Mouse (Mus musculus) heart, adult 18-20 months (tissue): Measurements from ENCODE around the gene Dnph1. TPM values are rescaled to one million over a fixed set of nuclear protein-coding genes. Genes with fewer than 3 reads are reported as not detected.

Experiments used
- DNase-seq, 2 experiments: peaks; one replicate each; pipeline ENCODE4 v3.0.0; 2021 to 2022; ENCODE audit warnings: mixed read lengths in 1 of 2
- total RNA-seq, 2 experiments: library from RNA; stranded (reverse); gene quantifications; 2 replicates each; pipeline ENCODE4 v1.2.3; 2021

The Dnph1 gene
- total RNA-seq, 2 experiments from 2014 or later, result 1.2 to 1.5 TPM

DNA sequence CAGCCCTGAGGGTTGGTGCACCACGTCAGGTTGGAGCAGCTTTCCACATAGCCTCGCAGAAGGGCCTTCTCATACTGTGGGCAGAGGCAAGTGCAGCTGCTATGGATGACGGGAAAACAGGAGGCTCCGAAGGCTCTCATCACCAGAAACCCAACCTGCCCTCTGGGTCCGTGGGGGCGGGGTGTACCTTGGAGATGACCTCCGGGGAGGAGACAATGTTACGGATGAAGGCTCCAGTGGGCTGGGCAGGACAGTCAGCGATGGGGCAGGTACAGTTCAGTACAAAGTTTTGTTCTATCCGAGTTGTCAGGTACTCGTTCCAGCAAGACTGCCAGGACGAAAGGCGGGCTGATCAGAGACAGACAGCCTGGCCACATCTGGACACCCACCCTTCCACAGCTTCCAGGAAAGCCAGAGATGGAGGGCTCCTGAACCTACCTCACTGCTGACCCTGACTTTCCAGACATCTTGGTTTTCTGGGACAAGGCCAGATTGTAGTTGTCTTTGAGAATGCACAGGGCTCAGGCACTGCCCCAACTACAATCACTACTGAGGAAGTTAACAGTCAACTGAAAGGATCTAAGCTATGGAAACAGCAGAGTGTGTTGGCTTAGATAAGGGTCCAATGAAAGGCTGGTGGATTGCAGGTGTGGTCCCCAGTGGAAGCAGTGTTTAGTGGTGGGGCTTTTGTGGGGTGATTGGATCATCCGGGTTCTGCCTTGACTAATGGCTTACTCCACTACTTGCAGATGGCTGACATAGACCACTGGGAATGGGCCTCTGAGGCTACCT is 7.5 kb downstream of the Dnph1 start:
- DNase-seq, result no peak

DNA sequence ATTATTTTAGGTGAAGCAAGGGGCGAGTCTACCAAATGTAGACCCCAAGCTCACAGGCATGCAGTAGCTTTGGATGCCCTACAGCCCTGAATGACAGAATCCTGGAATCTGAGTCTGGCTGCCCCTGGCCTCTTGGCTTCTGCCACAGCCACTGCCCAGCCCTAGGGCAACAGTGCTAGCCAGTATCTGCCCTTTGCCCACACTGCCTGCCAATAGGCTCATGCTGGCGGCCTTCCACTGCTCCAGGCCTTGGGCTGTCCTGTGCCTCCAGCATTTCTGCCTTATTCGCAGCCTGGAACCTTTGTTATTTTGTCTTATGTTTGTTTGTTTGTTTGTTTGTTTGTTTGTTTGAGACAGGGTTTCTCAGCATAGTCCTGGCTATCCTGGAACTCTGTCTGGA is 9.1 kb downstream of the Dnph1 start:
- DNase-seq, result peak in 1 of 2 experiments; percentile 61

DNA sequence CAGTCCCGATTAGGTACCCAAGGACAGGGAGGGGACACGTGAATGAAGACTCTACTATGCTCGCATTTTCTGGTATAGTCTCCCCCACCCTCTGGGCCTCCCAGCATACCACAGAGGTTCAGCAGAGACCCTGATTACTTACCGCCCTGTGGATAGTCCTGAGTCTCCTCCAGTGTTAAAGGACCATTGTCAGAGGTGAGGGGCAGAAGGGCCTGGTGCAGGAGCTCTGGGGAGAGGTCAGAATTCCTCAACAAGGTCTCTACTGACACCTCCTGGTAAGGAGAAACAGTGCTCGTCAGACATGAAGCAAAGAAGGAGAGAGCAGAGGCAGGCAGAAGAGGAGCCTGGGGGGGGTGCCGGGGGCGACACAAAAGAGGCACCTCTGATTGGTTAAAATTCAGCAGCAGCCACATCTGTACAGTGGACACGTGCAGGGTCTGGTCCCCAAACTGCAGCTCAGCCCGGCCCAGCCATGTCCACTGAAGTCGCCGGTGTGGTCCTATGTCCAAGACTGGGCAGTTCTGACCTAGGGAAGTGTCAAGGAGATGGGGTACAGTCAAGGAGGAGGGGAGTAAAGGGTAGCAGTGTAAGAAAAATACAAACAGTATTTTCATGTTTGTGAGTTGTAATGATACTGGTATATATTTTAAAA is 14.7 kb downstream of the Dnph1 start:
- peak in 1 of 2 experiments; percentile 31 for DNase-seq

DNA sequence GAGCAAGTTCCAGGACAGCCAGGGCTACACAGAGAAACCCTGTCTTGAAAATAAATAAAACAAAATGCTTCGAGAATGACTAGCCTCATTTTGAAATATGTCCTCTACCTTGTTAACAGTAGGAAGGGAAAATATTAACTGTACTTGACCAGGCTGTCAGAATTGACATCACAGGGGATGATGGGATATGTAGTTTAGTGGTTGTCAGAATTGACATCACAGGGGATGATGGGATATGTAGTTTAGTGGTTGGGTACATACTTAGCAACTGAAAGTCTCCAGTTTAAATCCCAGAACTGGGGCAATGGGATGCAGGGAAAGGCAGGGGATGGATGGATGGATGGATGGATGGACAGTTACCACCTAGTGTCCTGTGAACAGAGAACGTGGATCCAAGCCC is 16.8 kb downstream of the Dnph1 start:
- DNase-seq, result no peak

DNA sequence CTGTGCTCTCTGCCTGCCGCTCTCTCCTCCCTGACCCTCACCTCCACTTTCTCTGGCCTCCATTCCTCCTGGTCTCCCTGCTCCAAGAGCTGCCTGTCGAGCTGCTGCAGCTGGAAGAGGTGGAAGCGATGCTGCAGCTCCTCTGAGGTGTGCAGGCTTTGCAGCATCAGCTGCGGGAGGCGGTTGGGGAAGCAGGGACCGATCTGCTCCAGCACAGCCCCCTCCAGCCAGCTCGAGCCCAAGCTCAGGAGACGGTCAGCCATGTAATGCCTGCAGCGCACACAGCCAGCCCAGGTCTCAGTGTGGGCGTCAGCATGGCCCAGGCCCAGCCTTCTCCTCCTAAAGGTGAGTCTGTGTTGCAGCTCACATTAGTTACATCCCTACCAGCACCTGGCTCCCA is 23.5 kb downstream of the Dnph1 start:
- no peak for DNase-seq

DNA sequence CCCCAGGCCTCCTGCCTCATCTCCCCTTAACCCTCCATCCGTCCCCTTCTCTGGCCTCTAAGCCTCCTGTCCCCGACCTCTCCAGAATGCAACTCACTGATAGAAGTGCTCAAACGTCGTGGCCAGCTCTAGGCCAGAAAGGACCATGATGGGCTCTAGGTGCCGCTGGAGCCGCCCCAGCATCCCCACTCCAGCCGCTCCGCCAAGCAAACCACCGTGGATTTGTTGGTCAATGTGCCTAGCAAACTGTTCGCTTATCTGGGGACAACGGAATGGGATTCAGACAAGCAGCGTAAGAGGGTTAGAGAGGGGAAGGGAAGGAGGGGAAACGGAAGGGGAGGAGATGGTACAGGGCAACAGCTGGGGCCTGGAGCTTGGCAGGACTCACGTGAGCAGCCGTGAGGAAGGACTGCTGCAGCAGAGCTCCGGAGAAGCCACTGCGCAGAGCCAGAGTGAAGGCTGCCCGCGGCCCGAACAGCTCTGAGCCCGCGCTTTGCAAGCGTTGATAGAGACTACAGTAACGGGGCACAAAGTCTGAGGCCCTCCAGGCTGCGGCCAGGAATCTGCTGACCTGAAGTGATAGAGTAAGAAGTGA is 24.0 kb downstream of the Dnph1 start:
- no peak for DNase-seq

DNA sequence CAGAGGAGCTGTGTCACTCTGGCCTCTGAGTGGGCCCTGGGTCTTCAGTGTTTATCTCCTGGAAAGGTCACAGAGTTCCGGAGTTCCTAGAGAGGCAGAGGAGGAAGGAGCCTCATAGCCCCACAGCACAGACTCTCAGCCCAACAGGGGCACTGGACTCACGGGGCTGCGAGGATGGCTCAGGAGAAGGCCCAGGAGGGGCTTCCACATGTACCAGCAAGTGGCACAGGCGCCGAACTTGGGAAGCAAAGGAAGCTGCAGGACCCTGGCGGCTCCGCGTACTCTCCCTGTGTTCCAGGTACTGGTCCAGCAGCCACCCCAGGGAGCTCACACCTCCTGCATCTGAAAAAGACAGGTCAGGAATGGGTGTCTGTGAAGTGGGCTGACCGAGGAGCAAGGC is 24.7 kb downstream of the Dnph1 start:
- DNase-seq, result no peak

DNA sequence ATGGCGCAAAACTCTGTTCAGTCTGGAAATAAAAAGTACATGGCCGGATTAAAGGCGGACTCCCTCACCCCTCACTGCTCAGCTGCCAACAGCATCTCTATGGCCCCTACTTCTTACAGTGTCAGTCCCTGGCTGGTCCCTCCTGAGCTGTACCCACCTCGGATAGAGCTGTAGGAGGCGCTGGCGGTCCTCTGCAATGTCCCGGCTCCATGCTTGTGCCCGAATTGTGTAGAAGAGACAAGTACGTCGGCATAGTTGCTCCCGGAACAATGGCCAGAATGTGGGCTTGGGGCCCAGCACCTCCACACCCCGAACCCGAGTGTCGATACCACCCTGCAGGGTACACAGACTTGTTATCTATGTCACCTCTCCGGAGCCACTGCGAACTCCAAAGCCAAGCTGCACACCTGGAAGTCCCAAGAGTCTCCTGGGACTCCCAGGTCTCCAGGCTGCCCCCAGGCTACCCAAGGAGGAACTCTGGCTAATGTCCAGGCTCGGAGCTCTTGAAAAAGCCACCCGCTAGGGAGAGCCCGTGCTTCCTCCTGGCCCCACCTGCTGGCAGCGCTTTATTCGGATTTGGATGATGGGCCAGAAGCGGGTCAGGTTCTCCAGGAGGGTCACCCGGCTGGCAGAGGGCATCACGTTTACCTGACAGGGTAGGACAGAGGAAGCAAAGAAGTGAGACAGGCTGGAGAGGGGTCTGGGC is 25.6 kb downstream of the Dnph1 start:
- DNase-seq, result no peak

DNA sequence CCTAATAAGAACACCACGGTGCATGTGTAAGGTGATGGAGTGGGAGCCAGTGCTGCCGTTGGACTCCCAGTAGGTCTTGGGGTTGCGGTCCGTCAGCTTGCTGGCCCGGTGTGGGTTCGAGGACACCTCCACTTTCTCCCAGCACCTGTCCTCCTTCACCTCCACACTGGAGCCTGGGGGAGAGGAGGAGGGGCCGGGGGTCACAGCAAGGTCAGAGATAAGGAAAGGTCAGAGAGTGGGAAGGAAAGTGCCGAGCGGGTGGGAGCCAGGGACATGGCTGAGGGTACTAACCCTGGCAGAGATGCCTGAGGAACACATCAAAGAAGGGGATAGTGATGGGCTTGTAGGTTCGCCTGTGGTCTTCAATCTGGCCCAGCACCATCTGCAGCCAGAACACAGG is 28.6 kb downstream of the Dnph1 start:
- DNase-seq, result no peak

DNA sequence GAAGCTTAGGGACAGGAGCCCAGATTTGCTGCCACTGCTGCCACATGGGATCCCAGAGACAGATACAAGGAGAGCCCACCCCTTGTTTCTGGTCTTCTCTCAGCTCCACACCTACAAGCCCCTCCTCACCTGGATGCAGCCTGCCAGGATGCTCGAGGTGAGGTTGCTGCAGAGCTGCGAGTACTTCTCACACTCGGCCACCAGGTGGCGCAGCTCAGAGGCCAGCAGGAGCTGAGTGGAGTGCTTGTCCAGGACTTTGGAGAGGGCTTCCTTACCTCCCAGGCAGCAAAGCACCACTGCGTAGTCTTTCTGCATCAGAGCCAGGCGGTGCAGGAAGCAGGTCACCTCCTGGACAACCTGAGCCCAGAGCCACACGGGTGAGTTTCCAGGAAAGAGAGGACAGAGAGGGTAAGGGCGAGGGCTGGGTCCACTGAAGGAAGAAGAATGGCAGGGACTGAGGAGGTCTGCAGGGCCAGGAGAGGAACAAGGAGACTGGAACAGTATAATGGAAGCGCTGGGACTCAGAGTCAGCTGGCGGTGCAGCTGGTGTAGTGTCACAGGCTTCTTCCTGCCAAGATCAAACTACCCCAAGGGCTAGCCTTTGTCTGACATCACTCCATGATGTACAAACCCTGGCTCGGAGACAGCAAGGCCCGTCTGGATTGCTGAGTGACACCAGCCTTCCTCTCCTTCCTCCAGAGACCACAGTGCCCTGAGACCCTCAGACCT is 29.2 kb downstream of the Dnph1 start:
- peak; percentile 66 to 82 for DNase-seq

DNA sequence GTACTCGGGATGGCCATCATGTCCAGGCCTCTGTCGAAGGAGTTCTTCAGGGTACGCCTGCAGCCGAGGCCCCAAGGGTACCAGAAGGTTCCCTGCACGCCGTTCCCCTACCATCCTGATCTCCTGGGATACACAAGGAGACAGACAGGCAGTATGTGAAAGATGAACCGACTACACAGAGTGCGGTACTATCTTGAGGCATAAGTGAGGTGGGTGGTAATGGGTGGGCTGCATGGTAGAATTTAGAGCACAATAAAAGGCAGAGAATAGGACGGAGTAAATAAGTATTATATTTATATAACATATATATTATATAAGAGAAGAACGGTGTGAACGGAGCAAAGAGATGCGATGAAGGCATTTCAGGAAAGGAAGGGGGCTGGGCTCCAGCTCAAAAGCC is 47.1 kb downstream of the Dnph1 start:
- DNase-seq, result no peak

DNA sequence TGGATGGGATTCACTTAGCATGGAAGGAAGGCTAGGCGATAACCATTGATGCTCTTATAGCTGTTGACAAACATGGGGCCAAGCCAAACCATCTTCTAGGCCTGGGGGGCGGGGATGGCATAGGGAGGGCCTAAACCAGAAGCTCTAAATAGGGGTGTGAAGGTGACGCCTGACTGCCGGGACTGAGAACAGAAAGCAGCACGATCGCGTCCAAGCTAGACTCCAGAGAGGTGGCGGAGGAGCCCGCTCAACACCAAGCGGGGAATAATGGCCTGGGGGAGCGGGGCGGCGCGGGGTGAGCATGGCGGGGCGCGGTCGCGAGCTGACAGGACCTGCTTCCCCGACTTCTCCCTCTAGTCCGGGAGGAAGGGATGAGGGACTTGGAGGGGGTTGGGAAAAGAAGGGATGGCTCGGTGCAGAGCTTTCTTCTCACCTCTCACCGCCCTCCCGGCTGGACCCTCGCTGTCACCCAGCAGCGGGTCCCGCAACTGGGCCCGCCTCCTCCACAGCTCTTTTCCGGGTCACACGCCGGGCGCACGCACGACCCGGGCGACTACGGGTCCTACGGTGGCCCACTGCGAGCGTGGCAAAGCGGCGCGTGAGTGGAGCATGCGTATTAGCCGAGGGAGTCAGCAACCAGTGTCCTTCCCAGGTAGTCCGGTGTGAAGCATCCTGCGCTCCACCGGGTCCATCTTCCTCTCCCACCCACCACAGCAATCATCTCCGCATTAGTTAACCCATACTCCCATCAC is 49.5 kb downstream of the Dnph1 start, which contains the start of gene Cul9:
Gene Cul9, minus strand, starts transcription at position 576 of the 752 bp plus-strand sequence.
- DNase-seq, result peak; percentile 87

DNA sequence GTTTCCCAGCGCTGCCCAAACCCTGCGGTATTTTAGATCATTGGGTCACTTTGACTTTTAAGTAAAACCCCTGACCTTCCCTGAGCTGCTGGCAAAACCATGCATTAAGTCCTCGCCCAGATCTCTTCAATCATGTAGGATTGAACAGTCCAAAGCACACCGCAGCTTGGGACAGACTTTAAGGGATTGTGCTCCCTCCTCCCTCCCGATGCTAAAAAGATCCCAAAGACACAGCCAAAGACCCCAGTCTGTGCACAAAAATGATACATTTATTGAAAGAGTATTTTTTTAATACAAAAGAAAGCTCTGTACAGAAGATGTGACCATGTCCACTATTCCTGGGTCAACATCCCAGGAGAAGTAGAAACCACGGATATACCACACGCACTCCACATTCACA is 50.1 kb downstream of the Dnph1 start:
- no peak for DNase-seq

DNA sequence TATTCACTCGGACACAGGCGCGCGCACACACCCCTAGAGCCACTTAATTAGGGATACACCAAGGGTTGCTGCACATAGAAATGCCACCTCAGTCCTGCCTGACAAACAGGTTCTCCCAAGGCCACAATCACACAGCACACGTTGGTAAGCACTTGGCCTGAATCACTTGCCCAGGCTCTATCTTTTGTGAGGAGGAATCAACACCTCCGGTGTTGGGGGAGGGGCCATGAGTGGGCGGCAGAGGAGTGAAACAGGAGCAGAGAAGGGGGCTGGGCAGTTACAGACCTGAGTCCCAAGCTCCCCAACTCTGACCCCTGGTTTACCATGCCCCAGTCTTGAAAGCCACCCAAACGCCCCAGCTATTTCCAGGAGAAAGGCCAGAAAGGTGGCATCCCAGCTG is 50.5 kb downstream of the Dnph1 start:
- no peak for DNase-seq

DNA sequence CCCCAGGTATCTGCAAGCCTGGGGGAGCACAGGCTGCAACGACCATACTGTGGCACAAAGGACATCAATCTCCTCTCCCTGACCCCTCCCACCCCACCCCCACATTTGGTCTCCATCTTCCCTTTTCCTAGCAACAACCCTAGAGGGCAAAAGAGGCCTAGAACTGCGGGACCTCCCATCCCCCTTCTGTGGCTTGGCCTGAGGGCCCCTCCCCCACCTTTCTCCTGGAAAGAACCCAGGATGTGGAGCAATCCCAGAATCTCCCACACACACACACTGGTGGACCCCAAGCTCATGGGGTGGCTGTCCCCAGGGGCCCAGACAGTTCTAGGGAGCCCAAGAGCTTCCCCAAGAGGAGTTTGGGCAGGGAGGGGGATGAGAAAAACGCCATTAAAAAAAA is 51.4 kb downstream of the Dnph1 start:
- DNase-seq, result no peak

DNA sequence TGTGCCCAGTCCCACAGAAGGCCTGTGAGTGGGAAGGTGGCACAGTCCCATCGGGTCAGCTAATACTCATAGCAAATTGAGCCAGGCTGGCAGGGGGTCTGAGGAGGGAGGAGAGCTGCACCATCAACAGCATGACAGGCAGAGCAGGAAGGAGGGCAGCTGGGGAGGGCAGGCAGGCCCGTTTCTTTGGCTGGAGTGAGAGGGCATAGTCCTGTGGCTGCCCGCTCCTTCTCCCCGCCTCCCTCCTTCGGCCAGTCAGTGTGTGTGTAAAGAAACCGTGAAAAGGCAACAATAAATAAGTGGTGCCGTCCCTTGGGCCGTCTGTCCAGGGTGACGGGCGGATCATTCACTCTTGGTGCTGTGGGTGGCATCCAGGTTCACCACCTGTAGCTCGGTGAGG is 52.2 kb downstream of the Dnph1 start:
- DNase-seq, result no peak

DNA sequence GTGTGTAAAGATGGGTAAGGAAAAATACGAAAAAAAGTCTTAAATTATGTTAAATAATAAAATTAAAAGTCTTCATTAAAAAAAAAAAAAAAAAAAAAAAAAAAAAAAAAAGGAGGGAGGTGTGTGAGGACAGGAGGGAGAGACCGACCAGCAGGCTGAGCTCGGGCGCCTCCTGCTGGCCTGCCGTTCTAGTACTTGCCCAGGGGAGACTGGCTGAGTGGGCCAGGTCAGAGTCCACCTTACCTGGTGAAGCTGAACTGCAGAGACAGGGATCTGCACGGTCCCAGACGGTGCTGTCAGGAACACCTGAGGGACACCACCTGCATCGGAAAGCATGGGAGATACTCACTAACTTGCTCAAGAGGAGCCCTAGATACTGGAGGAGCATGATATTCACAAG is 52.7 kb downstream of the Dnph1 start:
- DNase-seq, result no peak
